Mouse (Mus musculus) CH12.LX (cell line): ENCODE data around the gene Mospd3. TPM values are rescaled to one million over a fixed set of nuclear protein-coding genes. Genes with fewer than 3 reads are reported as not detected.

ENCODE experiments used
- DNase-seq: peaks from one replicate; pipeline ENCODE4 v3.0.0-alpha.2; 2013; ENCODE audit errors: extremely low read depth
- H3K27ac ChIP-seq: 2 replicates; pipeline ENCODE4 v1.5.1; 2012; ENCODE audit warnings: low read depth, mild to moderate bottlenecking, control low read depth, moderate library complexity; ENCODE audit not compliant: insufficient read depth
- H3K27me3 ChIP-seq: replicated peaks from 2 replicates; pipeline ENCODE3; 2012; ENCODE audit warnings: inconsistent platforms
- H3K36me3 ChIP-seq, 2 experiments: replicated peaks in 1 of 2; 2 replicates each; pipeline versions ENCODE3 to v1.6.1; 2012; ENCODE audit warnings: inconsistent platforms in 1 of 2, low read length in 1 of 2, mild to moderate bottlenecking in 1 of 2, mixed read lengths in 1 of 2, moderate library complexity in 1 of 2; ENCODE audit not compliant: control insufficient read depth in 1 of 2, insufficient read depth in 1 of 2
- H3K4me1 ChIP-seq, 2 experiments: 2 replicates each; pipeline ENCODE4 v1.6.1; 2012; ENCODE audit warnings: inconsistent platforms in 1 of 2, moderate library complexity in 1 of 2; ENCODE audit not compliant: insufficient read depth in 2 of 2, control insufficient read depth in 1 of 2
- H3K4me2 ChIP-seq: 2 replicates; pipeline ENCODE4 v1.6.1; 2012; ENCODE audit warnings: low read depth, mild to moderate bottlenecking, control low read depth; ENCODE audit not compliant: poor library complexity, insufficient read depth, severe bottlenecking
- H3K4me3 ChIP-seq, 3 experiments: fragments of 150-350 bp in 1 of 3; sonication (generic) in 1 of 3; replicated peaks in 1 of 3; 2 replicates each; pipeline versions ENCODE3 to v1.5.1; 2011 to 2012; ENCODE audit warnings: low read depth in 2 of 3, low read length in 2 of 3, mild to moderate bottlenecking in 2 of 3, moderate library complexity in 2 of 3, control low read depth in 1 of 3, improper control_type of control experiment in 1 of 3, inconsistent platforms in 1 of 3, mixed read lengths in 1 of 3; ENCODE audit not compliant: poor library complexity in 1 of 3
- H3K79me2 ChIP-seq: replicated peaks from 2 replicates; pipeline ENCODE4 v1.6.1; 2012; ENCODE audit warnings: mild to moderate bottlenecking, moderate library complexity; ENCODE audit not compliant: control insufficient read depth, poor library complexity, insufficient read depth, severe bottlenecking; ENCODE audit errors: extremely low read depth
- H3K9ac ChIP-seq: 2 replicates; pipeline ENCODE4 v1.6.1; 2012; ENCODE audit warnings: low read depth, mild to moderate bottlenecking, control low read depth, moderate library complexity; ENCODE audit not compliant: insufficient read depth
- H3K9me3 ChIP-seq: replicated peaks from 2 replicates; pipeline ENCODE3; 2012; ENCODE audit warnings: low read length, inconsistent platforms, mixed read lengths
- BHLHE40 ChIP-seq: IDR thresholded peaks from 2 replicates; pipeline ENCODE4 v1.6.1; 2011; ENCODE audit warnings: mild to moderate bottlenecking, low read depth, low read length, improper control_type of control experiment
- CHD1 ChIP-seq: IDR thresholded peaks from 2 replicates; pipeline ENCODE4 v1.6.1; 2012; ENCODE audit warnings: low read depth, low read length, improper control_type of control experiment, inconsistent platforms
- CHD2 ChIP-seq: IDR thresholded peaks from 2 replicates; pipeline ENCODE4 v1.6.1; 2011; ENCODE audit warnings: low read length, improper control_type of control experiment
- E2F4 ChIP-seq: IDR thresholded peaks from 2 replicates; pipeline ENCODE4 v1.6.1; 2011; ENCODE audit warnings: low read depth, low read length, improper control_type of control experiment; ENCODE audit not compliant: insufficient replicate concordance
- ELF1 ChIP-seq: IDR thresholded peaks from 2 replicates; pipeline ENCODE4 v1.6.1; 2014; ENCODE audit warnings: low read depth, mild to moderate bottlenecking, inconsistent platforms, low read length, improper control_type of control experiment
- EP300 ChIP-seq: IDR thresholded peaks from 2 replicates; pipeline ENCODE4 v1.6.1; 2011; ENCODE audit warnings: low read length, improper control_type of control experiment
- ETS1 ChIP-seq: conservative IDR thresholded peaks from 2 replicates; pipeline ENCODE4 v1.6.1; 2012; ENCODE audit warnings: low read depth, mild to moderate bottlenecking, inconsistent platforms, low read length, improper control_type of control experiment, moderate library complexity
- GABPA ChIP-seq: IDR thresholded peaks from 2 replicates; pipeline ENCODE4 v1.6.1; 2012; ENCODE audit warnings: low read depth, low read length, improper control_type of control experiment, inconsistent platforms; ENCODE audit not compliant: insufficient replicate concordance
- HCFC1 ChIP-seq: IDR thresholded peaks from 2 replicates; pipeline ENCODE4 v1.6.1; 2012; ENCODE audit warnings: low read depth, mild to moderate bottlenecking, inconsistent platforms, low read length, improper control_type of control experiment
- KAT2A ChIP-seq: IDR thresholded peaks from 2 replicates; pipeline ENCODE4 v1.6.1; 2012; ENCODE audit warnings: low read length, improper control_type of control experiment, inconsistent platforms; ENCODE audit not compliant: insufficient replicate concordance
- MAFK ChIP-seq: IDR thresholded peaks from 2 replicates; pipeline ENCODE4 v1.6.1; 2011; ENCODE audit warnings: low read length, improper control_type of control experiment; ENCODE audit not compliant: insufficient replicate concordance
- MAZ ChIP-seq: IDR thresholded peaks from 2 replicates; pipeline ENCODE4 v1.6.1; 2012; ENCODE audit warnings: low read depth, mild to moderate bottlenecking, inconsistent platforms, low read length, improper control_type of control experiment, moderate library complexity
- MXI1 ChIP-seq: IDR thresholded peaks from 2 replicates; pipeline ENCODE4 v1.6.1; 2011; ENCODE audit warnings: mild to moderate bottlenecking, low read depth, low read length, improper control_type of control experiment
- NELFE ChIP-seq: IDR thresholded peaks from 2 replicates; pipeline ENCODE4 v1.6.1; 2011; ENCODE audit warnings: low read depth, low read length, improper control_type of control experiment
- NRF1 ChIP-seq: IDR thresholded peaks from 2 replicates; pipeline ENCODE4 v1.6.1; 2014; ENCODE audit warnings: low read depth, mild to moderate bottlenecking, inconsistent platforms, low read length, improper control_type of control experiment, moderate library complexity
- POLR2A ChIP-seq: IDR thresholded peaks from 2 replicates; pipeline ENCODE4 v1.6.1; 2011; ENCODE audit warnings: low read depth, mild to moderate bottlenecking, improper control_type of control experiment, low read length
- POLR2AphosphoS2 ChIP-seq: IDR thresholded peaks from 2 replicates; pipeline ENCODE4 v1.6.1; 2011; ENCODE audit warnings: low read depth, low read length, improper control_type of control experiment
- RAD21 ChIP-seq: IDR thresholded peaks from 2 replicates; pipeline ENCODE4 v1.6.1; 2011; ENCODE audit warnings: low read depth, mild to moderate bottlenecking, low read length, improper control_type of control experiment, moderate library complexity
- RCOR1 ChIP-seq: conservative IDR thresholded peaks from 2 replicates; pipeline ENCODE4 v1.6.1; 2012; ENCODE audit warnings: low read depth, mild to moderate bottlenecking, inconsistent platforms, low read length, improper control_type of control experiment
- SIN3A ChIP-seq: IDR thresholded peaks from 2 replicates; pipeline ENCODE4 v1.6.1; 2012; ENCODE audit warnings: low read length, improper control_type of control experiment, inconsistent platforms
- SMC3 ChIP-seq: IDR thresholded peaks from 2 replicates; pipeline ENCODE4 v1.6.1; 2011; ENCODE audit warnings: low read depth, low read length, improper control_type of control experiment
- TBP ChIP-seq: conservative IDR thresholded peaks from 2 replicates; pipeline ENCODE4 v1.6.1; 2011; ENCODE audit warnings: low read depth, low read length, improper control_type of control experiment
- TCF12 ChIP-seq: IDR thresholded peaks from 2 replicates; pipeline ENCODE4 v1.6.1; 2014; ENCODE audit warnings: low read depth, mild to moderate bottlenecking, inconsistent platforms, low read length, improper control_type of control experiment
- USF2 ChIP-seq: conservative IDR thresholded peaks from 2 replicates; pipeline ENCODE4 v1.6.1; 2011; ENCODE audit warnings: low read depth, low read length, improper control_type of control experiment
- ZC3H11A ChIP-seq: IDR thresholded peaks from 2 replicates; pipeline ENCODE4 v1.6.1; 2012; ENCODE audit warnings: low read depth, mild to moderate bottlenecking, inconsistent platforms, low read length, improper control_type of control experiment
- ZMIZ1 ChIP-seq: IDR thresholded peaks from 2 replicates; pipeline ENCODE4 v1.6.1; 2012; ENCODE audit warnings: low read depth, mild to moderate bottlenecking, inconsistent platforms, low read length, improper control_type of control experiment
- ZNF384 ChIP-seq: IDR thresholded peaks from 2 replicates; pipeline ENCODE4 v1.6.1; 2012; ENCODE audit warnings: low read depth, low read length, improper control_type of control experiment, inconsistent platforms
- dilution Hi-C: fragments of 300-500 bp; cut with MboI; formaldehyde crosslinking; loops from 2 replicates; pipeline ENCODE4 v1.14.3; 2020; ENCODE audit warnings: low sequenced_read_pairs; ENCODE audit not compliant: extremely low pct_unique_long_range_greater_than_20kb, extremely low pct_ligation_motif_present
- in situ Hi-C: fragments of 300-500 bp; cut with MboI; formaldehyde crosslinking; loops from 3 replicates; pipeline ENCODE4 v1.14.3; 2019; ENCODE audit warnings: low sequenced_read_pairs, low pct_ligation_motif_present, low pct_unique_long_range_greater_than_20kb, mixed read lengths
- polyA plus RNA-seq: library from polyadenylated mRNA; unstranded; fragments of >175 nt; gene quantifications from 2 replicates; pipeline ENCODE4 v1.2.1, GENCODE M21; 2012; ENCODE audit warnings: low read depth; ENCODE audit not compliant: insufficient read length
- total RNA-seq, 2 experiments: library from RNA; depleted of rRNA; stranded (reverse); fragments of 300-350 nt in 1 of 2; fragments of >200 nt in 1 of 2; gene quantifications; 2 replicates each; pipeline ENCODE4 v1.2.3; 2012 to 2014

The Mospd3 gene
- total and polyA plus RNA-seq, 3 experiments = 1.5 to 23.7 (median 4.2) TPM

DNA sequence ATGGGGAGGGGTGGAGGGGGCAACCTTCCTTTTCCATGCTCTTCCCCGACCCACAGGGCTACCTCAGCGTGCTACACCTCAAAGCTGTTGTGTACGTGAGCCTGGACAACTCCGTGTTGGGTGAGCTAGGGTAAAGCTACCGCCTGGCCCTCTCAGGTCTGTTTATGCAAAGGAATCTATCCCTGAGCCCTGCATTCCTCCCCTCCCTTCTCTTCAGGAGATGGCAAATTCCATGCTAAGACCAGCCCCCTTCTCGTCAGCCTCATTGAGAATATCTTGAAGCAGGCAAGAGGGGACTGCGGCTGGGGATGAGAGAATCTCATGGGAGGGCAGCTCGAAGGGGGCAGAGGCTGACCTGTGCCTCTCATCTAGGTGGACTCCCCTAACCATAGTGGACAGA, 18.2 kb downstream of the Mospd3 start:
- peaks cover 3% of the 10 kb centered on the region for H3K27me3 ChIP-seq
- H3K4me1 ChIP-seq = no peaks in the 10 kb centered on the region
- H3K9me3 ChIP-seq = peaks cover 6% of the 10 kb centered on the region
- no peak overlapping the region for H3K4me2 ChIP-seq
- no peaks in the 10 kb centered on the region for H3K79me2 ChIP-seq
- H3K4me3 ChIP-seq = no peak overlapping the region
- TF ChIP-seq RAD21 (no peak), TCF12 (no peak), ELF1 (no peak), POLR2A (no peak), ETS1 (no peak), GABPA (no peak), NRF1 (no peak), EP300 (no peak), ZNF384 (no peak), ZMIZ1 (no peak), E2F4 (no peak), SIN3A (no peak), CHD2 (no peak), MAZ (no peak), MXI1 (no peak)
- TF ChIP-seq, all 38 proteins: peak for 0
- Histone ChIP-seq H3K27ac (no peak overlapping the region), H3K9ac (no peak overlapping the region), H3K36me3 (no peaks in the 10 kb centered on the region)
- in situ Hi-C loops = no loop called here
- dilution Hi-C loops = no loop called here
- DNase-seq = no peak

- no peaks in the 10 kb centered on the region for H3K79me2 ChIP-seq
- TF ChIP-seq POLR2AphosphoS2 (no peak), GABPA (no peak), HCFC1 (no peak), ZNF384 (no peak), MAFK (no peak), KAT2A (no peak), RCOR1 (no peak), ZMIZ1 (no peak), SMC3 (no peak), NELFE (no peak), TBP (no peak), SIN3A (no peak), CHD1 (no peak), ZC3H11A (no peak), CHD2 (no peak), BHLHE40 (no peak), USF2 (no peak)
- peaks cover 8% of the 10 kb centered on the region for H3K27me3 ChIP-seq
- H3K4me1 ChIP-seq = no peaks in the 10 kb centered on the region
- no peaks in the 10 kb centered on the region for H3K36me3 ChIP-seq
- no peak overlapping the region for H3K9ac ChIP-seq
- no peak overlapping the region for H3K27ac ChIP-seq
- in situ Hi-C loops (no loop called here), dilution Hi-C loops (no loop called here)
- H3K4me3 ChIP-seq = no peak overlapping the region
- no peak for DNase-seq
- no peaks in the 10 kb centered on the region for H3K9me3 ChIP-seq
- H3K4me2 ChIP-seq = no peak overlapping the region
These were observed 20.6 kb downstream of the Mospd3 start for GRCm38 (mm10) chr5:137580246-137580645.
